Mouse (Mus musculus) bone marrow, adult 2 months (tissue): ENCODE data around the gene Slc25a10.

Source experiments
- CTCF ChIP-seq: fragments of 200-500 bp; IDR thresholded peaks from 2 replicates; pipeline ENCODE4 v1.5.1; 2011; ENCODE audit warnings: low read length, control low read depth; ENCODE audit not compliant: control insufficient read depth, insufficient read depth
- POLR2A ChIP-seq: fragments of 200-500 bp; IDR thresholded peaks from 2 replicates; pipeline ENCODE4 v1.6.1; 2011; ENCODE audit warnings: low read depth, mild to moderate bottlenecking, control low read depth, low read length, borderline replicate concordance; ENCODE audit not compliant: control insufficient read depth

- TF ChIP-seq CTCF = peak; percentile 88
- TF ChIP-seq POLR2A = no peak
These were observed 2.4 kb upstream of the Slc25a10 start for GRCm38 (mm10) chr11:120489054-120489761.
